Mouse (Mus musculus): ENCODE data around the gene Rpl11. TPM values are rescaled to one million over a fixed set of nuclear protein-coding genes. Genes with fewer than 3 reads are reported as not detected.

Rpl11 gene
- polyA plus RNA-seq, 1 experiment from 2014 or later, result 485 TPM

GRCm38 (mm10) chr4:136008782-136009447 is 44.3 kb downstream of the Rpl11 start:
- H3K27me3 ChIP-seq (ENCODE audit: poor library complexity, severe bottlenecking), result no peaks in the 10 kb centered on the region

GRCm38 (mm10) chr4:136006821-136007220 is 46.4 kb downstream of the Rpl11 start:
- no peak overlapping the region for H3K4me3 ChIP-seq
- 94% methylated on average over 3 of the region's 3 CpGs for WGBS
- H3K4me1 ChIP-seq, result no peaks in the 10 kb centered on the region
- no peak overlapping the region for H3K27ac ChIP-seq
- no peaks in the 10 kb centered on the region for H3K27me3 ChIP-seq (ENCODE audit: poor library complexity, severe bottlenecking)
- no peaks in the 10 kb centered on the region for H3K9me3 ChIP-seq
- peaks cover 98% of the 10 kb centered on the region for H3K36me3 ChIP-seq (replicated peaks)
- no peak for DNase-seq (ENCODE audit: extremely low spot score, low spot score)

More at GRCm38 (mm10) chr4:136008782-136009447, 44.3 kb downstream of the Rpl11 start:
- 94% methylated on average over 8 of the region's 8 CpGs for WGBS
- DNase-seq (ENCODE audit: extremely low spot score, low spot score), result no peak
- no peak overlapping the region for H3K27ac ChIP-seq
- no peaks in the 10 kb centered on the region for H3K9me3 ChIP-seq
- H3K4me1 ChIP-seq, result no peaks in the 10 kb centered on the region
- H3K36me3 ChIP-seq (replicated peaks), result peaks cover 96% of the 10 kb centered on the region
- no peak overlapping the region for H3K4me3 ChIP-seq

GRCm38 (mm10) chr4:136004921-136005320 is 48.3 kb downstream of the Rpl11 start:
- Histone ChIP-seq H3K9me3 (no peaks in the 10 kb centered on the region), H3K27me3 (ENCODE audit: poor library complexity, severe bottlenecking) (no peaks in the 10 kb centered on the region), H3K4me1 (no peaks in the 10 kb centered on the region), H3K36me3 (replicated peaks) (peaks cover 89% of the 10 kb centered on the region), H3K27ac (no peak overlapping the region), H3K4me3 (no peak overlapping the region)
- WGBS, result 95% methylated on average over 2 of the region's 2 CpGs
- no peak for DNase-seq (ENCODE audit: extremely low spot score, low spot score)

GRCm38 (mm10) chr4:136004107-136004675 is 49.0 kb downstream of the Rpl11 start:
- DNase-seq (ENCODE audit: extremely low spot score, low spot score), result no peak
- WGBS, result 88% methylated on average over 5 of the region's 5 CpGs
- no peak overlapping the region for H3K4me3 ChIP-seq
- H3K27me3 ChIP-seq (ENCODE audit: poor library complexity, severe bottlenecking), result no peaks in the 10 kb centered on the region
- peaks cover 82% of the 10 kb centered on the region for H3K36me3 ChIP-seq (replicated peaks)
- H3K9me3 ChIP-seq, result no peaks in the 10 kb centered on the region
- no peaks in the 10 kb centered on the region for H3K4me1 ChIP-seq
- H3K27ac ChIP-seq, result no peak overlapping the region

- 88% methylated on average over 4 of the region's 4 CpGs for WGBS
- no peak for DNase-seq (ENCODE audit: extremely low spot score, low spot score)
These were observed 58.1 kb downstream of the Rpl11 start for GRCm38 (mm10) chr4:135995118-135995517.

GRCm38 (mm10) chr4:135993941-135994340 is 59.3 kb downstream of the Rpl11 start:
- peaks cover 5% of the 10 kb centered on the region; the same call in 1 of the 2 replicates for H3K9me3 ChIP-seq
- no peaks in the 10 kb centered on the region for H3K36me3 ChIP-seq (replicated peaks)
- 95% methylated on average over 6 of the region's 6 CpGs for WGBS
- no peaks in the 10 kb centered on the region for H3K4me1 ChIP-seq
- no peak for DNase-seq (ENCODE audit: extremely low spot score, low spot score)
- H3K27me3 ChIP-seq (ENCODE audit: poor library complexity, severe bottlenecking), result no peaks in the 10 kb centered on the region
- no peak overlapping the region for H3K4me3 ChIP-seq
- no peak overlapping the region for H3K27ac ChIP-seq

More at GRCm38 (mm10) chr4:135995118-135995517, 58.1 kb downstream of the Rpl11 start:
- Histone ChIP-seq H3K9me3 (peaks cover 5% of the 10 kb centered on the region; the same call in 1 of the 2 replicates), H3K27me3 (ENCODE audit: poor library complexity, severe bottlenecking) (no peaks in the 10 kb centered on the region), H3K4me3 (no peak overlapping the region), H3K27ac (no peak overlapping the region), H3K4me1 (no peaks in the 10 kb centered on the region), H3K36me3 (replicated peaks) (no peaks in the 10 kb centered on the region)

GRCm38 (mm10) chr4:135987714-135988113 is 65.5 kb downstream of the Rpl11 start:
- no peak for DNase-seq (ENCODE audit: extremely low spot score, low spot score)
- WGBS, result 71% methylated on average over 9 of the region's 9 CpGs
- Histone ChIP-seq H3K9me3 (no peaks in the 10 kb centered on the region), H3K27me3 (ENCODE audit: poor library complexity, severe bottlenecking) (no peaks in the 10 kb centered on the region), H3K27ac (peak overlapping the region; percentile 94), H3K4me3 (peak overlapping the region; percentile 99), H3K4me1 (peaks cover 30% of the 10 kb centered on the region), H3K36me3 (replicated peaks) (peaks cover 28% of the 10 kb centered on the region)

GRCm38 (mm10) chr4:135986943-135987710 is 66.1 kb downstream of the Rpl11 start, which contains the start of gene Pithd1:
Gene Pithd1 (minus strand): TSS chr4:135987264.
- under 1% methylated on average over 80 of the region's 81 CpGs for WGBS
- peak; percentile 89 for DNase-seq (ENCODE audit: extremely low spot score, low spot score)
- Histone ChIP-seq H3K27me3 (ENCODE audit: poor library complexity, severe bottlenecking) (no peaks in the 10 kb centered on the region), H3K4me1 (peaks cover 30% of the 10 kb centered on the region), H3K9me3 (no peaks in the 10 kb centered on the region), H3K4me3 (peak within 1 kb of the TSS; percentile 99), H3K27ac (peak within 1 kb of the TSS; percentile 94), H3K36me3 (replicated peaks) (peaks cover 34% of the 10 kb centered on the region)

GRCm38 (mm10) chr4:135986301-135986942 is 66.8 kb downstream of the Rpl11 start:
- H3K27me3 ChIP-seq (ENCODE audit: poor library complexity, severe bottlenecking), result no peaks in the 10 kb centered on the region
- DNase-seq (ENCODE audit: extremely low spot score, low spot score), result no peak
- 10% methylated on average over 23 of the region's 23 CpGs for WGBS
- H3K4me3 ChIP-seq, result peak overlapping the region; percentile 99
- H3K27ac ChIP-seq, result peak overlapping the region; percentile 94
- peaks cover 30% of the 10 kb centered on the region for H3K4me1 ChIP-seq
- peaks cover 41% of the 10 kb centered on the region for H3K36me3 ChIP-seq (replicated peaks)
- no peaks in the 10 kb centered on the region for H3K9me3 ChIP-seq

- H3K27ac ChIP-seq, result 0 out of 2 replicates have a peak overlapping the region, but pooled peaks have one; percentile 94
- no peaks in the 10 kb centered on the region for H3K9me3 ChIP-seq
- WGBS, result 92% methylated on average over 7 of the region's 7 CpGs
- no peaks in the 10 kb centered on the region for H3K27me3 ChIP-seq (ENCODE audit: poor library complexity, severe bottlenecking)
- peaks cover 47% of the 10 kb centered on the region for H3K36me3 ChIP-seq (replicated peaks)
- peaks cover 30% of the 10 kb centered on the region for H3K4me1 ChIP-seq
- DNase-seq (ENCODE audit: extremely low spot score, low spot score), result no peak
- H3K4me3 ChIP-seq, result peak overlapping the region; percentile 99
These were observed 67.5 kb downstream of the Rpl11 start for GRCm38 (mm10) chr4:135985769-135986168.

- WGBS, result 90% methylated on average over 5 of the region's 5 CpGs
- Histone ChIP-seq H3K9me3 (no peaks in the 10 kb centered on the region), H3K27ac (no peak overlapping the region), H3K27me3 (ENCODE audit: poor library complexity, severe bottlenecking) (no peaks in the 10 kb centered on the region), H3K4me1 (peaks cover 30% of the 10 kb centered on the region), H3K4me3 (peak overlapping the region; percentile 99; the same call in 1 of the 2 replicates), H3K36me3 (replicated peaks) (peaks cover 53% of the 10 kb centered on the region)
- no peak for DNase-seq (ENCODE audit: extremely low spot score, low spot score)
These were observed 68.0 kb downstream of the Rpl11 start for GRCm38 (mm10) chr4:135985193-135985592.

GRCm38 (mm10) chr4:135984556-135984955 is 68.7 kb downstream of the Rpl11 start:
- WGBS, result 90% methylated on average over 5 of the region's 5 CpGs
- Histone ChIP-seq H3K9me3 (no peaks in the 10 kb centered on the region), H3K27me3 (ENCODE audit: poor library complexity, severe bottlenecking) (no peaks in the 10 kb centered on the region), H3K27ac (no peak overlapping the region), H3K36me3 (replicated peaks) (peaks cover 57% of the 10 kb centered on the region), H3K4me3 (no peak overlapping the region), H3K4me1 (peaks cover 30% of the 10 kb centered on the region)
- DNase-seq (ENCODE audit: extremely low spot score, low spot score), result no peak
